Comparison of ENCODE assay signal across 13 mouse cellular contexts in the genomic region with DNA sequence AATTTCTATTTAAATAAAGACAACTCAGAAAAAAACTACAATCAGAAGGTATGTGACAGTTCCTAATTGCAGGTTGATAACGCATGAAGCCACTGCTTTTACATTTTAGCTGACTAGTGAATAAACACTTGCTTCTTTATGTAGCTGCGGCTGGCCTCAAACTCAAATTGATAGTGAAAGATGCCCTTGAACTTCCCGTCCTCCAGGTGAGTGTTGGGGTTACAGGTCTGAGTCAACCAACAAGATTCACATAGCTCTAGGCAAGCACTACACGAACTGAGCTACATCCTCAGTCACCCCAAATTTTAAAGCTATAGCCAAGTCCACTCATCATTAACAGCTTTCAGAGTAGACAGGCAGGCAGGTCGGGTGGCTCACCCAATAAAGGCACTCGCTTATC.
A peak's percentile ranks its signal among the peaks of the same experiment; 100 is the strongest.
DNase-seq lines count a peak whose midpoint lies in the region; ATAC-seq and TF ChIP-seq lines count a peak whose summit lies in the region.
"Had no signal": no experiment of that assay in that cellular context is flagged by ENCODE, and none has a peak within 500 bp of the region (broad histone marks: within the 10 kb centered on the region; RNA-seq: fewer than 3 reads in every experiment).

No protein-coding gene starts in this region.

- DNase-seq in lung, postnatal 0 days (ENCODE audit: low spot score), result no peak
- peak; percentile 32 for DNase-seq in induced T-regulatory cell, adult 2 months (ENCODE audit: low read depth)
- DNase-seq in heart, postnatal 36 days, result no peak
- no peak for DNase-seq in cerebellum, adult 9-10 months
- no peak for DNase-seq in natural killer cell, adult 2 months (ENCODE audit: low spot score in 2 of 2)
- DNase-seq: heart, adult 2 months; kidney, adult 18-20 months; layer of hippocampus, postnatal 36 days had no signal

- WGBS in lung, embryonic 15.5 days, result 48% methylated on average over 6 of the region's 6 CpGs
- 51% methylated on average over 6 of the region's 6 CpGs for WGBS in lung, postnatal 0 days
- 79% methylated on average over 6 of the region's 6 CpGs for WGBS in forebrain, embryonic 12.5 days
- WGBS in neural tube, embryonic 13.5 days, result 68% methylated on average over 6 of the region's 6 CpGs

- H3K27ac ChIP-seq in lung, embryonic 15.5 days, result no peak overlapping the region
- no peak overlapping the region for H3K27ac ChIP-seq in lung, postnatal 0 days (ENCODE audit: low read length)
- H3K27ac ChIP-seq in forebrain, embryonic 12.5 days, result no peak overlapping the region
- H3K27ac ChIP-seq in neural tube, embryonic 13.5 days (replicated peaks), result no peak overlapping the region
- H3K27ac ChIP-seq: heart, adult 2 months had no signal

- H3K9ac ChIP-seq in lung, embryonic 15.5 days, result no peak overlapping the region
- H3K9ac ChIP-seq in lung, postnatal 0 days (replicated peaks; ENCODE audit: low read depth), result no peak overlapping the region
- H3K9ac ChIP-seq in forebrain, embryonic 12.5 days, result no peak overlapping the region
- H3K9ac ChIP-seq in neural tube, embryonic 13.5 days, result peak overlapping the region; percentile 12; the same call in 1 of the 2 replicates

- peaks cover 3% of the 10 kb centered on the region; the same call in 1 of the 2 replicates for H3K27me3 ChIP-seq in lung, embryonic 15.5 days
- H3K27me3 ChIP-seq in lung, postnatal 0 days (replicated peaks; ENCODE audit: insufficient read depth, low read length), result 0 out of 2 replicates have a peak, but pooled peaks cover 5% of the 10 kb centered on the region
- 0 out of 2 replicates have a peak, but pooled peaks cover 3% of the 10 kb centered on the region for H3K27me3 ChIP-seq in forebrain, embryonic 12.5 days
- 0 out of 2 replicates have a peak, but pooled peaks cover under 1% of the 10 kb centered on the region for H3K27me3 ChIP-seq in neural tube, embryonic 13.5 days

- no peak for TF ChIP-seq CTCF in lung, postnatal 0 days (IDR thresholded peaks at IDR 0.05)

- no peak for ATAC-seq in lung, embryonic 15.5 days (ENCODE audit: borderline replicate concordance, extremely low read depth, low FRiP score, low TSS enrichment)
- ATAC-seq in lung, postnatal 0 days, result no peak
- ATAC-seq in forebrain, embryonic 12.5 days (ENCODE audit: low FRiP score), result no peak
- no peak for ATAC-seq in neural tube, embryonic 13.5 days (ENCODE audit: low read depth)

- intact Hi-C loops in heart, postnatal 36 days (cut with DNase I), result loop anchor here (5.0 kb wide), 2 partner anchors 159 to 379 kb away; no protein-coding TSS in a partner anchor

- H3K4me3 ChIP-seq in lung, embryonic 15.5 days, result no peak overlapping the region
- H3K4me3 ChIP-seq in lung, postnatal 0 days (ENCODE audit: low read depth, low read length), result no peak overlapping the region
- H3K4me3 ChIP-seq in forebrain, embryonic 12.5 days (replicated peaks), result peak overlapping the region; percentile 66
- H3K4me3 ChIP-seq in neural tube, embryonic 13.5 days, result peak overlapping the region; percentile 60
- H3K4me3 ChIP-seq: heart, adult 2 months; megakaryocyte, embryonic 14.5 days had no signal

- H3K4me1 ChIP-seq in lung, embryonic 15.5 days, result peaks cover 33% of the 10 kb centered on the region
- H3K4me1 ChIP-seq in lung, postnatal 0 days (ENCODE audit: insufficient read depth, low read depth, low read length), result no peaks in the 10 kb centered on the region
- peaks cover 73% of the 10 kb centered on the region for H3K4me1 ChIP-seq in forebrain, embryonic 12.5 days
- H3K4me1 ChIP-seq in neural tube, embryonic 13.5 days (replicated peaks), result peaks cover 82% of the 10 kb centered on the region

- no peaks in the 10 kb centered on the region for H3K9me3 ChIP-seq in lung, embryonic 15.5 days
- H3K9me3 ChIP-seq in lung, postnatal 0 days (ENCODE audit: low read length), result no peaks in the 10 kb centered on the region
- H3K9me3 ChIP-seq in forebrain, embryonic 12.5 days, result no peaks in the 10 kb centered on the region
- no peaks in the 10 kb centered on the region for H3K9me3 ChIP-seq in neural tube, embryonic 13.5 days
- H3K9me3 ChIP-seq: megakaryocyte, embryonic 14.5 days had no signal

- H3K4me2 ChIP-seq in lung, embryonic 15.5 days, result peak overlapping the region; percentile 27; the same call in 1 of the 2 replicates
- H3K4me2 ChIP-seq in lung, postnatal 0 days (replicated peaks; ENCODE audit: low read depth, low read length), result no peak overlapping the region
- peak overlapping the region; percentile 76 for H3K4me2 ChIP-seq in forebrain, embryonic 12.5 days
- H3K4me2 ChIP-seq in neural tube, embryonic 13.5 days, result peak overlapping the region; percentile 83
- H3K4me2 ChIP-seq: liver, embryonic 11.5 days had no signal

- no peaks in the 10 kb centered on the region for H3K36me3 ChIP-seq in lung, embryonic 15.5 days
- H3K36me3 ChIP-seq in lung, postnatal 0 days (ENCODE audit: insufficient read depth, low read length), result no peaks in the 10 kb centered on the region
- 0 out of 2 replicates have a peak, but pooled peaks cover 14% of the 10 kb centered on the region for H3K36me3 ChIP-seq in forebrain, embryonic 12.5 days (replicated peaks)
- no peaks in the 10 kb centered on the region for H3K36me3 ChIP-seq in neural tube, embryonic 13.5 days

- TF ChIP-seq EP300 in lung, postnatal 0 days (IDR thresholded peaks at IDR 0.05), result no peak

Comparison
In these comparisons a context has a peak if more than half of its experiments do, and no peak if none do; other contexts are left out.
1. H3K4me3 ChIP-seq: peak in forebrain, embryonic 12.5 days (single experiment) and neural tube, embryonic 13.5 days (single experiment); none in lung, embryonic 15.5 days (single experiment) and lung, postnatal 0 days (single experiment).